Mouse (Mus musculus): Measurements from ENCODE around the gene Pdcd7.

DNA sequence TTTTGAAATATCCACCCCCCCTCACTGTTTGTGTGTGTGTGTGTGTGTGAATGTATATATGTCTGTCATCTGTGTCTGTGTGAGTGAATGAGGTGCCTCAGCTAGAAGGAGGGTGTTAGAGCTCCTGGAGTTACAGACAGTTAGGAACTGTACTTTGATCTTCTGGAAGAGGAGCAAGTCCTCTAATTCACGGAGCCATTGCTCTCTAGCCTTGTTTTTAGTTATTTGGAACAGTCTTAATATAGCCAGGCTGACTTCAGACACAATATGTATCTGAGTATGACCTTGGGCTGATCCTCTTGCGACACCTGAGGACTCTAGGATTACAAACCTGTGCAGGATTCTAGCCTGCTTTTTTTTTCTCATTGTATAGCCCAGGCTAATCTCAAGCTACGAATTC lies 47.1 kb upstream of the Pdcd7 start:
- no peak for TF ChIP-seq CTCF (IDR thresholded peaks at IDR 0.05; ENCODE audit: borderline replicate concordance, extremely low read depth, insufficient read depth, insufficient read length)
- TF ChIP-seq POLR2A (IDR thresholded peaks at IDR 0.05; ENCODE audit: borderline replicate concordance, extremely low read depth, insufficient read depth, insufficient read length, poor library complexity, severe bottlenecking): no peak
